8 mouse cellular contexts compared by ENCODE assay signal in genomic region chr1:191717141-191717540, GRCm38 (mm10). TPM values are rescaled to one million over a fixed set of nuclear protein-coding genes. Genes with fewer than 3 reads are reported as not detected.
DNase-seq lines count a peak whose midpoint lies in the region; ATAC-seq and TF ChIP-seq lines count a peak whose summit lies in the region.

No protein-coding gene starts in this region.

- 0% methylated on average over 1 of the region's 1 CpGs for WGBS in lung, embryonic 16.5 days
- WGBS in embryonic facial prominence, embryonic 14.5 days = 13% methylated on average over 1 of the region's 1 CpGs
- WGBS in limb, embryonic 11.5 days = 5% methylated on average over 1 of the region's 1 CpGs
- WGBS in small intestine, adult 2 months = 6% methylated on average over 1 of the region's 1 CpGs

- peak overlapping the region; percentile 64 for H3K4me2 ChIP-seq in lung, embryonic 16.5 days (ENCODE audit: low read depth, low read length)
- peak overlapping the region; percentile 81 for H3K4me2 ChIP-seq in embryonic facial prominence, embryonic 14.5 days (ENCODE audit: low read depth, low read length)
- peak overlapping the region; percentile 80 for H3K4me2 ChIP-seq in limb, embryonic 11.5 days (ENCODE audit: low read depth, severe bottlenecking)

- no peak for TF ChIP-seq CTCF in small intestine, adult 2 months (IDR thresholded peaks at IDR 0.05; ENCODE audit: extremely low read depth, insufficient read length, insufficient replicate concordance, low read depth, low read length)

- no peak for TF ChIP-seq POLR2A in small intestine, adult 2 months (IDR thresholded peaks at IDR 0.05; ENCODE audit: low read depth, low read length)

- peaks cover 10% of the 10 kb centered on the region for H3K4me1 ChIP-seq in lung, embryonic 16.5 days (replicated peaks; ENCODE audit: control insufficient read depth, insufficient read depth, low read length)
- H3K4me1 ChIP-seq in embryonic facial prominence, embryonic 14.5 days (ENCODE audit: control insufficient read depth, insufficient read depth, low read length) = peaks cover 3% of the 10 kb centered on the region; the same call in 1 of the 2 replicates
- peaks cover 8% of the 10 kb centered on the region for H3K4me1 ChIP-seq in limb, embryonic 11.5 days (ENCODE audit: control insufficient read depth, insufficient read depth, low read length)
- peaks cover 6% of the 10 kb centered on the region; the same call in 1 of the 2 replicates for H3K4me1 ChIP-seq in small intestine, adult 2 months (ENCODE audit: control insufficient read depth, insufficient read depth, insufficient read length, low read length)

- no peaks in the 10 kb centered on the region for H3K36me3 ChIP-seq in lung, embryonic 16.5 days (ENCODE audit: control insufficient read depth, insufficient read depth, low read length)
- peaks cover 7% of the 10 kb centered on the region; the same call in 1 of the 2 replicates for H3K36me3 ChIP-seq in embryonic facial prominence, embryonic 14.5 days (ENCODE audit: control insufficient read depth, insufficient read depth, low read length)
- no peaks in the 10 kb centered on the region; the same call in 1 of the 2 replicates for H3K36me3 ChIP-seq in limb, embryonic 11.5 days (ENCODE audit: control insufficient read depth, insufficient read depth, low read length)
- H3K36me3 ChIP-seq in small intestine, adult 2 months (ENCODE audit: control insufficient read depth, insufficient read depth, low read length) = peaks cover 9% of the 10 kb centered on the region

- H3K27ac ChIP-seq in lung, embryonic 16.5 days (ENCODE audit: low read length) = peak overlapping the region; percentile 84
- H3K27ac ChIP-seq in embryonic facial prominence, embryonic 14.5 days (replicated peaks; ENCODE audit: low read depth, low read length) = peak overlapping the region; percentile 92
- no peak overlapping the region for H3K27ac ChIP-seq in limb, embryonic 11.5 days (replicated peaks; ENCODE audit: low read depth, low read length)
- peak overlapping the region; percentile 87 for H3K27ac ChIP-seq in small intestine, adult 2 months (ENCODE audit: insufficient read depth, low read depth, low read length)

- peak overlapping the region; percentile 63 for H3K4me3 ChIP-seq in lung, embryonic 16.5 days (ENCODE audit: low read length)
- H3K4me3 ChIP-seq in embryonic facial prominence, embryonic 14.5 days (ENCODE audit: low read depth, low read length) = peak overlapping the region; percentile 81
- H3K4me3 ChIP-seq in limb, embryonic 11.5 days (ENCODE audit: low read depth, low read length) = peak overlapping the region; percentile 89; the same call in 1 of the 2 replicates
- peak overlapping the region; percentile 92; the same call in 1 of the 2 replicates for H3K4me3 ChIP-seq in small intestine, adult 2 months (ENCODE audit: low read depth, low read length)

- peak overlapping the region; percentile 95 for H3K9ac ChIP-seq in lung, embryonic 16.5 days (ENCODE audit: low read length)
- H3K9ac ChIP-seq in embryonic facial prominence, embryonic 14.5 days (ENCODE audit: low read depth, low read length) = peak overlapping the region; percentile 96; the same call in 1 of the 2 replicates
- H3K9ac ChIP-seq in limb, embryonic 11.5 days (ENCODE audit: low read length) = no peak overlapping the region; the same call in 1 of the 2 replicates

- H3K27me3 ChIP-seq in lung, embryonic 16.5 days (ENCODE audit: control insufficient read depth, insufficient read depth, low read depth, low read length) = no peaks in the 10 kb centered on the region
- H3K27me3 ChIP-seq in embryonic facial prominence, embryonic 14.5 days (replicated peaks; ENCODE audit: control insufficient read depth, insufficient read depth, low read length) = no peaks in the 10 kb centered on the region
- H3K27me3 ChIP-seq in limb, embryonic 11.5 days (ENCODE audit: control insufficient read depth, insufficient read depth, low read length) = no peaks in the 10 kb centered on the region
- H3K27me3 ChIP-seq in small intestine, adult 2 months (ENCODE audit: control insufficient read depth, insufficient read depth, low read length) = no peaks in the 10 kb centered on the region

- no peak for DNase-seq in lung, adult 18-20 months
- no peak for DNase-seq in embryonic facial prominence, embryonic 14.5 days (ENCODE audit: low spot score)
- DNase-seq in limb, embryonic 11.5 days (ENCODE audit: low spot score) = no peak
- DNase-seq in spleen, adult 12 weeks (ENCODE audit: low spot score) = no peak
- no peak for DNase-seq in right cerebral cortex, postnatal 14 days
- no peak for DNase-seq in layer of hippocampus, postnatal 25 days (ENCODE audit: extremely low spot score in 1 of 2, low spot score in 1 of 2)

- ATAC-seq in lung, embryonic 16.5 days (ENCODE audit: low read depth) = no peak
- ATAC-seq in embryonic facial prominence, embryonic 14.5 days (ENCODE audit: low read depth) = no peak
- ATAC-seq in limb, embryonic 11.5 days (ENCODE audit: insufficient number of reproducible peaks, low FRiP score, low TSS enrichment, low read depth) = no peak

- no peaks in the 10 kb centered on the region for H3K9me3 ChIP-seq in lung, embryonic 16.5 days (ENCODE audit: control insufficient read depth, low read length)
- H3K9me3 ChIP-seq in embryonic facial prominence, embryonic 14.5 days (ENCODE audit: control insufficient read depth, low read length) = no peaks in the 10 kb centered on the region
- no peaks in the 10 kb centered on the region for H3K9me3 ChIP-seq in limb, embryonic 11.5 days (ENCODE audit: control insufficient read depth, low read length)

RNA-seq across cellular contexts. Expression of gene Lpgat1, which starts 0.5 kb away (rescaled TPM):
- polyA plus RNA-seq in lung, embryonic 16.5 days (2015; fragmentation: Nextera tagmentation; extraction: Ambion mirVana) = 11.3 and 12.4 TPM in 2 replicates
- 33.3 and 35.8 TPM in 2 replicates for polyA plus RNA-seq in embryonic facial prominence, embryonic 14.5 days (2014; fragmentation: Nextera tagmentation; extraction: Ambion mirVana)
- 44.1 and 45.7 TPM in 2 replicates for polyA plus RNA-seq in limb, embryonic 11.5 days (2014; fragmentation: Nextera tagmentation; extraction: Ambion mirVana)
- polyA plus RNA-seq in small intestine, adult 2 months (2012; rRNA removed) = 17.5 and 20.1 TPM in 2 replicates
- total RNA-seq in layer of hippocampus, postnatal 25 days (2021) = 100 to 1,000 TPM; 114 to 120 TPM
